Mouse (Mus musculus) megakaryocyte-erythroid progenitor cell, adult 5-6 weeks (primary cell): ENCODE measurements around the gene Gimap4. TPM values are rescaled to one million over a fixed set of nuclear protein-coding genes. Genes with fewer than 3 reads are reported as not detected.
"Not testable (repeated sequence)": the region's sequence is repeated elsewhere in the genome, so short reads cannot be mapped to it uniquely, and the experiment has no call there.

Source experiments
- ATAC-seq: replicated peaks from 2 replicates; pipeline ENCODE4 v1.8.0; 2016; ENCODE audit warnings: mild to moderate bottlenecking, inconsistent platforms; ENCODE audit not compliant: severe bottlenecking, poor library complexity, low FRiP score, low TSS enrichment
- total RNA-seq, 2 experiments: library from RNA; stranded (forward) in 1 of 2; stranded (reverse) in 1 of 2; fragments of 200-1000, 215-1000 nt in 1 of 2; fragments of >200 nt in 1 of 2; fragmentation: Nextera tagmentation in 1 of 2; gene quantifications; 2 replicates each; pipeline ENCODE4 v1.2.3; 2014 to 2017

Gimap4 gene
- total RNA-seq, 2 experiments from 2014 or later: 12.5 to 61.5 TPM

DNA sequence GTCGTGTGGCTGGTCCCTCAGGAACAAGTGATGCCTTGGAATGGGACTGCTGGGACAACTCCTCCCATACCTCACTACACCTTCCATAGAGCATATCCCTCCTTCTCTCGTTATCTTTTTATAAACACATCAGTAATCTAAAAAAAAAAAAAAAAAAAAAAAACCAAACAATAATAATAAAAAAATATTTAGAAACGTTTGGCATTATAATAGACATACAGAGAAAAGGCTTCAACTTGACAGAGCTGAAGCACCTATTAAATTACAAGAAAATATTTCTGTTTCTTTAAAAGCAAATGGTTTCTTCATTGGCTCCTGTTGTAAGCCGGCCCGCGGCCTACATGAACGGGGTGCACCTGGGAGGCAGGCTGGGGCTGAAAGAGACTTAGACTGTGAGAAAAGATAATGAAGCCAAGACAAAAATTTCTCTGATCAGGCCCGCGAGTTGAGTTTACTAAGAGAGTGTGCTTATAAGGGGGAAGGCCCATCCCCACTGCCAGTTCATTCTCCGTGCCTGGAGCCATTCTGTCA is 8.9 kb upstream of the Gimap4 start:
- no peak for ATAC-seq

DNA sequence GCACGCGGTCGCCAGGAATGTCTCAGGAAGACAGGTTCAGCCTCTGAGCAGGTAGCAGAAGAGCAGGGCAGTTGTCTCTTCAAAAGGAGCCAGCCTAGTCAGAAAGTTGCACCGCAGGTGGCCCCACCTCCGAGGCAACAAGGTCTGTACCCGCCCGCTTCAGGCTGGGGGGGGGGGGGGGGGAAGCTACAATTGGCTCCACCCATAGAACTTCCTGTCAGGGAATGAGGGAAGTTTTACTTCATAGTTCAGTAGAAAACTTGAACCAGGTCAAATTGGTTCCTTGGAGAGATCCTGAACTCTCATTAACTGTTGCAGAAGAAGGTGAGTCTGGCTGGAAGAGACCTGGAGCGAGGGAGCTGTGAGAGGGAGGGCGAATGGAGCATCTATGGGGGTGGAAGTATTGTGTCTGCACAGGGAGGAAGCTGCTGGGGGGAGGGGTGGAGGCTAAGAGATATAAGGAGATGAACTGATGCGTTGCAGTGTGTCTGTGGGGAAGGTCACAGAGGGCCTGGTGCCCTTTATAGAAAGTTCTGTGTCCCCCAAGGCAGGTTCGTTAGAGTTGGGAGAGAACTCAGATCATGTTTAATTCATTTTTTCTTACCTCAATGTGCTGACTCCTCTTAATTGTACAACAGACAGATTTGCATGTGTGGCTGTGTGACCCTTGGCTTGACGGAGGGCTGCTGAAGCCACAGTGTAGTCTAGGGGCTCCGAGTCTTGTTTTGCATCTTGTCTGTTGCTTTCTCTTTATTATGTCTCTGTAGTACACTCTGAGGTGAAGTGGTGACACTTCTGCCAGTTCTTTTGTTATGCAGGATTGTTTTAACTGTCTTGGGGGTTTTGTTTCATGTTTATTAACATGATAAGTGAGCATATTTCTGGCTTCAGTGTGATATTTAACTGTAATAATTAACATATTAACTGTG is 8.2 kb upstream of the Gimap4 start, which contains the start of gene Gimap9:
Gimap9 (plus strand) TSS at position 199 of the 929 bp plus-strand sequence.
- peak; percentile 89 for ATAC-seq

DNA sequence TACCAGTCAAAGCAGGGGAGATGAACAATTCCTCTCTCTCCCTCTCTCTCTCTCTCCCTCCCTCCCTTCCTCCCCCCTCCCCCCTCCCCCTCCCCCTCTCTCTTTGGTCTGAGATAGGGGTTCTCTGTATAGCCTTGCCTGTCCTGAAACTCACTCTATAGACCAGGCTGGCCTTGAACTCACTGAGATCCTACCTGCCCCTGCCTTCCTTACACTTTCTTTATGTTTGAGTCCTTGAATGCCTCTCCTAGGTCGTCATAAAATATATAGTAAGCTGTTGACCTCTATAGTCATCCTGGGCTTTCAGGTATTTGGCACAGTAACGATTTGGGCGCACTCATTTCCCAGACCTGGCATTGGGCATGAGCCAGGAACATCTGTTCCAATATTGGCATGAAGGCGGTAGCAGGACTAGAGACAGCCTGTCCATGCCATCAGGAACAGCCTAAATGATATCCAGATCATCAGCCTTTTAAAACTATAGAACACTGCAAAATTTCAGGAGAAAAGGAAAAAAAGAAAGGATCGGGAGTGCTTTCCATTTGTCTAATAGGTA is 7.4 kb upstream of the Gimap4 start:
- ATAC-seq: no peak

DNA sequence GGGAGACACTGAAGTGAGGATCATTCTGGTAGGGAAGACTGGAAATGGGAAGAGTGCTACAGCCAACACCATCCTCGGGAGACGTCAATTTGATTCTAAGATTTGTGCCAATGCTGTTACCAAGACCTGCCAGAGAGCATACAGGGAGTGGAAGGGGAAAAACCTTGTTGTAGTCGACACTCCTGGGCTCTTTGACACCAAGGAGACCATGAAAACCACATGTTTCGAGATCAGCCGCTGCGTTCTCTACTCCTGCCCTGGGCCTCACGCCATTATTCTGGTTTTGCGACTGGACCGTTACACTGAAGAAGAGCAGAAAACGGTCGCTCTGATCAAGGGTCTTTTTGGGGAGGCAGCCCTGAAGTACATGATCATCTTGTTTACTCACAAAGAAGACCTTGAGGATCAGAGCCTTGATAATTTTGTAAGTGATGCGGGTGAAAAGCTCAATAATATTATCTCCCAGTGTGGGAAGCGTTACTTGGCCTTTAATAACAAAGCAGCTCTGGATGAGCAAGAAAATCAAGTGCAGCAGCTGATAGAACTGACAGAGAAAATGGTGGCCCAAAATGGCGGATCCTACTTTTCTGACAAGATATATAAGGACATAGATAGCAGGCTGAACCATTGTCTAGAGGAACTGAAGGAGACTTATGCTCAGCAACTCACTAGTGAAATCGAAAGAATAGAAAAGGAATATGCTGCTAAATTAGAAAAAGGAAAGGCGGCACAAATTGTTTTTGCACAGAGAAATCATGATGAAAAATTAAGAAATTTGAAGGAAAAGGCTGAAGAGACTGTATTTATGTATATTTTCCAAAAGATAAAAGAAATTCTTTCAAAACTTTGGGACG is 6.6 kb upstream of the Gimap4 start:
- ATAC-seq: no peak

DNA sequence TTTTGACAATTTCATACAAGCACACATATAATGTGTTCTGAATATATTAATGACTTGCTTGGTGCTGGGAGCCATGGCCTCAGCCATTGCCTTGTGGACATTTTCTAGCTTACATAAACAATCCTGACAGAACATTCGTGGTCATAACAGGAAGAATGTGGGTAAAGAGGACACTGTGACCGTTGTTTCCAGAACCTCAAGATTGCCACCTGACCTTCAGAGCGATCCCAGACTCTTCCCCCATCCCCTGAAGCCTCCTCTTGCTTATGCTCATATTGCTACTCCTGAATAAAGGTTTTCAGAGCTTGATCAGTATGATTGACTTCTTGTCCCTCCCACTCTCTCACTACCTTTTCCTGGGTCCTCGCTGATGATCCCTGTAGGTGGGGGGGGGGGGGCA is 6.0 kb upstream of the Gimap4 start:
- no peak for ATAC-seq

DNA sequence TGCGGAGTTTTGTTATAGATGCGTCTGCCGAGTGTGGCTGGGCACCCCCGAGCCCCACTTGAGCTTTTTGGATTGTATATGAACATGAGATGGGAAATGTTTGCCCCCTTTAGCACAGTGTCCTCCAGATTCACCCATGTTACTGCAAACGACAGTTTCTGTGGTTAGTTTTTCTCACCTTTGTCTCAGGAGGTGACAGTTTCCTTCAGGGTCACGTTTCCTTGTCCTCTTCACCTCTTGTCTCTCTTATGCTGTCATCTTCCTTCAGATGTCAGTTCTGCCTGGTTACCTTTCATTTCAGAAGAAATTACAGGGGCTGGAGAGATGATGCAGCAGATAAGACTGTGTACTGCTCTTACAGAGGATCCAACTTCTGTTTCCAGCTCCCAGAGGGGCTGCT is 4.6 kb upstream of the Gimap4 start:
- ATAC-seq: no peak

DNA sequence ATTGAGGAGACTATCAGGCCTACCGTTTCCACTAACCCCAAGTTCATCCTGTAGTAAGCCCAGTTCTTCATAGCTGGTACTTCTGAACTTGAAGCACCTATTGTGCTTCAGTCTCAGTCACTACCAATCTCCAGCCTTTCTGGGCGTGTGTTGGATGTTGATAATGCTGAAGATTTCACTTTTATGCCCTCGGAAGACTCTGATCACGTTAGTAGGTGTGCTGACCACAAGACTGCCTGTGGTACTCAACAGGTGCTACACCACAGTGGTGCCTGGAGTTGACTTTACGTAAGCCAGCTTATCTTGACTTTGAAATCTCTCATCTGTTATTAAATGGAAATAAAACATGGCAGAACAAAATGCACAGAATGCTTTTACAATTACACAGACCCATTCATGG is 3.9 kb upstream of the Gimap4 start:
- no peak for ATAC-seq

DNA sequence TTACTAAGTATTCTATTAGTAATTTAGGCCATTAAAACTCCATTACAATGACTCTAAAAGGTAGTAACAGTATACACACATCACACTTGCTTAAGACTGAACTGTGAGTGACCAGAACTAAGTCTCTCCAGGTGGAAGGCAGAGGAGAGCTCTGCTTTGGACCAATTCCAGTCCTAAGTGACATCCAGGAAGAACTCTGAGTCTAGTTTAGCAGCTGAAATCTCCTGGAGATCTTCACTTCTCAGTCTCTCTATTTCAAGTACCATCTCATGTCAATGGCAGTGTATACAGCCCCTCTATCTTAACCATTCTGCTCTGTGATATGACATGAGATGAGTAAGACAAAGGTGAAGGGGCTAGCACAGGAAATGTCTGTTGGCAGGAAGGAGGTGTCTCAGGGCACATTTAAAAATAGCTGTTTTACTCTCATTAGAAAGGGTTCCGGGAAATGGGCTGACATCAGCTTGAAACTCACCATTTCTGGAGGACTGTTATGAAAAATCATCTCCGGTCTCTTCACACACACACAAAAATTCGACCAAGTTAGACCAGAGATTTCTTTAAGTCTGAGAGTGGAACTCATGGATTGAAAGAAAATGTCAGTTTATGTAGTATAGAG is 2.8 kb upstream of the Gimap4 start:
- ATAC-seq: no peak

DNA sequence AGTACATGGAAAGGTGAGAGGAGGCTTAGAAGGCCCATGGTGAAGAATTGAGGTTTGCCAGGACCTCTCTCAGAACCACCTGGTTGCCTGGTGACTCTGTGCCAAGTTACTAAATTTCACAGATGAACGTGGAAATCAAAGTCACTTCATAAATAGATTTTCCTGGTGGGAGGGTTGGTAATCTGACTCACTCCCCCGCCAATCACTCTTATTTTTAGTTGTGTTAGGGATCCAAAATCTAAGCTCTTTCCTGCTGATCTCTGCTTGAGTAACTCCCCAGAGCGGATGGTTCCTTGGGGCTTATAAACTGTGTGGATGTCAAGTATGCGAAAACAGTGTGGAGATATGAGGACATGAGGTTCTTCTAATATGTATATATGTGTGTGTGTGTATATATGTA is 2.1 kb upstream of the Gimap4 start:
- ATAC-seq: no peak

DNA sequence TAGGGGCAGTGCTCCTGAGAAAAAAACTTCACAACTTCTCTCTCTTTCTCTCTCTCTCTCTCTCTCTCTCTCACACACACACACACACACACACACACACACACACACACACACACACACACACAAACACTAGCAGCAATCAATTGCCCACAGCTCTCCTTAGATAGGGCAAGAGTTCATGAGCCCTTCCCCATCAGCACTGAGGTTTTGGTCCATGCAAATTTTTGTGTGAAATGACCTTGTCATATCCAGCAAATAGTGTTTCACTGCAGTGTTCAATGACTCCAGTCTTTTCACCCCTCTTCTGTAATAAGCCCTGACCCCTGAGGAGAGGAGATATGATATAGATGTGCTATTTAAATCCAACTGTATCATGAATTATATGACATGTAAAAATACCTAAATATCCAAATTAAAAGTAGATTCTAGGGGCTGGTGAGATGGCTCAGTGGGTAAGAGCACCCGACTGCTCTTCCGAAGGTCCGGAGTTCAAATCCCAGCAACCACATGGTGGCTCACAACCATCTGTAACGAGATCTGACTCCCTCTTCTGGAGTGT is 1.0 kb upstream of the Gimap4 start:
- not testable (repeated sequence) for ATAC-seq

DNA sequence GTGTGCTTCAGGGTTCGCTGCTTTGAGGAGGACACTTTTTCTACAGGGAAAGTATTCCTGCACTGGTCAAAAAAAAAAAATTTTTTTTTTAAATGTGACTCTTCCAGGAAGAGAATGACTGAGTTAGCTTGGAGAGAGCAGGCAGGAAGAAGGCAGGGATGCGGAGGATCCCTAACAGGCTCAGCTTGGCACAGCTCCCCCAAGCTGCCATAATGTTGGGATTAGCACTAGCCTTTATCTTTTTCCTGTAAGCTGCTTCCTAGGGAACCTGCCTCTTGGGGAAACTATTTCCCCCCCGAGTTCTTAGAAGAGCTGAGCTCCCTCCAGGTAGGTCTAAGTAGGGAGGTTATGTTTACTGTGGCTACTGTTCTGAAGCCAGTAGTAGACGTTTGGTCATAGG is 457 bp downstream of the Gimap4 start:
- ATAC-seq: no peak

DNA sequence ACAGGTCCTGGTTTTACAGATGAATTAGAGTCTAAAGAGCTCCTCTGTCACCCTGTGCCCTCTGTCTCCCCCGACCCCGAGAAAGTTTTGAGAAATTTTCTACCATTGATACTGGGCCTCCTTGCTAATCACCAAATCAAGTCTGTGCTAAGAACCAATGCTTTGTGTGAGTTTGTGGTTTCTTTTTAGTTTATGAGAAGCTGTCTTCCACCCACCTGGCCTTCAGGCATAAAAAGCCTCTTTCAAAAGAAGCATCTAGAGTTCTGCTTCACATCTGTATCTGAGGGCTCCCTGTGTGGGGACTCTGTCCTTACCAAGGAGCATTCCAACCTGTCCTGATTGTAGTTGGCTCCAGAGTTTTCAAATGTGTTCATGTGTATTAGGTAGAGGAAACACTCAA is 902 bp downstream of the Gimap4 start:
- ATAC-seq: no peak

DNA sequence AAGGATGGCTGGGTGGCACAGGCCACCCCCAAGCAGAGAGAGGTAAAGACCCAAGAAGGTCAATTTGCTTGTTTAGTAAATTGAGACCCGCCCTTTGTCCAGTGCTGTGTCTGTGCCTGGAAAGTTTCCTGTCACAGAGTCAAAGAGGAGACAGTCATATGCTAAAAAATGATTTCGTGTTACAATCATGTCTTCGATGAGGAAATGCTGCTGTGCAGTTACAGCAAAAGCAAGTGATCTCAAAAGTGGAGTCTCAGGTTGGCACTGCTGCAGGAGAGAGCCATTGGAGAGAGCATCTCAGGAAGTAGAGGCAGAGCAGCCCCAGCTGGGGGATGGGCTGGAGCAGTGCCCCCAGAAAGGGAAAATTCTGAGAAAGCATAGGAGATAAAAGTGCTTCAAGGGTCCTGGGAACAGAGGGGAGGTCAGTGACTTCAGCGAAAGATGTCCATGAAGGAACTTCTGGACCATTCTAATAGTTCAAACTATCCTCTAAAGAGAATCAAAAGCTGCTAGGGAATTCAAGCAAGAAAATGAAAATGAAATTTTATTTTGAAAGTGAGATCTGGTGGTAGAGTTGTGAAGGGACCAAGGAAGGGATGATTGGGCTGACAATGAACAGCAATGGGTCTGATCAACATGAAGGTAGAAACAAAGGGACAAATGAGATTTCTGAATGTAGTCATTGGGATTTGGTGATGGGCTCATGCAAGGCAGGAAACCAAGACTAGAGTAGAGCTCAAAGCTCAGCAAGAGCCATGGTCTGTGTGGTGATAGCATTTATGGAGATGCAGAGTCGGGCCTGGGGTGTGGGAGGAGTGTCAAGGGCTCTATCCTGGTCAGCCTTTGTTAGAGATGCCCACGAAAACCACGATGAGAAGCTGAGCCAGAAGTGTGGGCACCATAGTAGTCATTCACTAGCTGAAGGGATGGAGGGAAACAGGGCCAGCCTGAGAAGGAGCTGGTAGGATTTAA is 1.6 kb downstream of the Gimap4 start:
- no peak for ATAC-seq

DNA sequence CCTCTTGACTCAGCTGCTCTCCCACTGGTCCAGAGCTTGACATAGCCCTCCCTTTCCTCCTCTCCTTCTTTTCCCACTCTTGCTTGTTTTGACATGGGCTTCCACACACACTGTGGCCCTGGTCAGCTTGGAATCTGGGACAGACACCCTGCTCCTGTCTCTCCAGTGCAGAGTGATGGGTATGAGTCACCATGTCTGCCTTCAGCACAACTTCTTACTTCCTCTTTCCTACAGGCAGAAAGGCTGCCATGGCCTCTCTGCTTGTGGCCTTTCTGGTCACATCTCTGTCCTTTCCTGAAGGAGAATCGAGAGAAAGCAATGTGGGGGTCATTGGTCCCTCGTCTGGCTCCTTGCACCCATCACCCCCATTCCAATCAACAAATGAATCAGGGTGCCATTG is 2.7 kb downstream of the Gimap4 start:
- ATAC-seq: no peak

DNA sequence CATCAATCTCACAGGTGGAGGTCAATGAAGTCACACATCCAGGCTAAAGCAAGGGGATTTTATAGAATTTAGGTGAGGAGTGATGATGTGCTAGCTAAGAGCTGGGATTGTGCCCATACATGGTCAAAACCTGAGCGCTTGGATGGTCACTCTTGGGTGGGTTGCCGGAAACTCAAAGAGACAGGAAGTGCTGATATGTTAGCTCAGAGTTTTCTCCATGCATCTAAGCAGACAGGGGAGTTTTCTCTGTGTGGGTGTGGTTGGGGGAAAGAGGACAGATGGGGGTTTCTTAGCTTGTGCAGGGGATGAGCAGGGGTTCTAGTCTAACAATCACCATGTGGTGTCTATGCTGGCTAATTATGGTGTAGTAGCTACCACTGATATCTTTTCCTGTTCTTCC is 5.0 kb downstream of the Gimap4 start:
- no peak for ATAC-seq

DNA sequence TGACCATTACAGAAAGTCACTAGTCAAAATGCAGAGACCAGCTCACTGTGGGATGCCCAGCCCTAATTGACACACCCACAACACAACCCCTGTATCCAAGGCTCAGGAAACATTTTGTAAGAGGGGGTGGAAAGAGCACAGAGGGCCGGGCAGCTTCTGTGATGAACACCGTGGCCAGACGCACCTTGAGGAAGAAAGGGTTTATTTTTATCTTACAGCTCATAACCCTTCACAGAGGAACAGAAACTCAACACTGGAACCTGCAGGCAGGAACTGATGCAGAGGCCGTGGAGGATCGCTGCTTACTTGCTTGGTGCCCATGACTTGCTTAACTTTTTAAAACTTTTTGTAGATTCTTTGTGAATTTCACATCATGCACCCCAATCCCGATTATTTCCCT is 8.6 kb downstream of the Gimap4 start:
- no peak for ATAC-seq

DNA sequence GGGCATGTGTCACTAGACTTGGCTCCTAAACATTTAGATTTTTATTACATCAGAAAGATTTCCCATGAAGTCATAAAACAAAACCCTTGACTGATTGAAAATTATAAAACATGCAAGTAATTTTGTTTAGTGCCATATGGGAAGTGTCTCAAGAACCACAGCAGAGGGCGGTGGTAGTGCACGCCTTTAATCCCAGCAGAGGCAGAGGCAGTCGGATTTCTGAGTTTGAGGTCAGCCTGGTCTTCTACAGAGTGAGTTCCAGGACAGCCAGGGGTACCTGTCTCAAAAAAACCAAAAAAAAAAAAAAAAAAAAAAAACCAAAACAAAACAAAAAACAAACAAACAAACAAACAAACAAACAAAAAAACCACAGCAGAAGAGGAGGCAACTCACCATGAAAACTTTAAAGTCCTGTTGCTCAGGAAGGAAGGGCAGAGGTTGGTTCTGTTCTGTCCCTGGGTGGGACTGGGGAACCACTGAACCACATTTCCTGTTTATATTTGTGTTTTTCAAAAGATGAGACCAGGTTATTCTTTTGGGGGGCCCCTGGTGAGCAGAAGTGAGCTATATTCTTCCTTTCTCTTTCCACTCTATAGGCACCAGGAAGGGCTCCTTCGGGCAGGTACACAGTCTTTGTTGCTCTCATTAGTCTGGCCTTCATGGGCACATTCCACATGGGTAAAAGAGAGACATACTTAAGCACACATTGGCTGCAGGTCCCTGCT is 12.6 kb downstream of the Gimap4 start:
- ATAC-seq: no peak

DNA sequence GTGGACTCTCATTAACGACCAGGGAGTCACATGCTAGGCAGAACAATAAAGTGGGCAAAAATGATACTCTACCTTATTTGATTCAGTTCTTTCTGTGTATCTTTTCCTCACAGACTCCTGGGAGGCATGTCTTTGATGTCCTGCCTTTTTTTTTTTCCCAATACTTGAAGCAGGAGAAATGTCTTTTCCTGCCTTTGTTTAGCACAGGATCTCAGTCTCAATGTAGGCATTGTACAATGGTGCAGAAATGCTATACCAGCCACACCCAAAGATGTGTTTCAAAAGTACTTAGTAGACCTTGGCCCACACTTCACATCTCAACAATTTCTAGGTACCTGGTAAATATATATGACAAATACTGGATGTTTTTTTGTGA is 13.2 kb downstream of the Gimap4 start:
- no peak for ATAC-seq
